Mouse (Mus musculus) spleen, adult 2 months (tissue): ENCODE measurements at regions not wholly inside any gene's neighbourhood (a gene's known extent, or its start where the extent isn't known, plus 50 kb on each side); places are given as distances from the start of the nearest gene placed in this dataset.

Experiments used
- CTCF ChIP-seq: fragments of 200-500 bp; IDR thresholded peaks from 2 replicates; pipeline ENCODE4 v1.5.1; 2011; ENCODE audit warnings: mild to moderate bottlenecking, inconsistent platforms; ENCODE audit not compliant: insufficient read depth, insufficient read length, insufficient replicate concordance; ENCODE audit errors: extremely low read depth
- POLR2A ChIP-seq: fragments of 200-500 bp; IDR thresholded peaks from 2 replicates; pipeline ENCODE4 v1.6.1; 2011; ENCODE audit warnings: low read depth, low read length, inconsistent platforms

DNA sequence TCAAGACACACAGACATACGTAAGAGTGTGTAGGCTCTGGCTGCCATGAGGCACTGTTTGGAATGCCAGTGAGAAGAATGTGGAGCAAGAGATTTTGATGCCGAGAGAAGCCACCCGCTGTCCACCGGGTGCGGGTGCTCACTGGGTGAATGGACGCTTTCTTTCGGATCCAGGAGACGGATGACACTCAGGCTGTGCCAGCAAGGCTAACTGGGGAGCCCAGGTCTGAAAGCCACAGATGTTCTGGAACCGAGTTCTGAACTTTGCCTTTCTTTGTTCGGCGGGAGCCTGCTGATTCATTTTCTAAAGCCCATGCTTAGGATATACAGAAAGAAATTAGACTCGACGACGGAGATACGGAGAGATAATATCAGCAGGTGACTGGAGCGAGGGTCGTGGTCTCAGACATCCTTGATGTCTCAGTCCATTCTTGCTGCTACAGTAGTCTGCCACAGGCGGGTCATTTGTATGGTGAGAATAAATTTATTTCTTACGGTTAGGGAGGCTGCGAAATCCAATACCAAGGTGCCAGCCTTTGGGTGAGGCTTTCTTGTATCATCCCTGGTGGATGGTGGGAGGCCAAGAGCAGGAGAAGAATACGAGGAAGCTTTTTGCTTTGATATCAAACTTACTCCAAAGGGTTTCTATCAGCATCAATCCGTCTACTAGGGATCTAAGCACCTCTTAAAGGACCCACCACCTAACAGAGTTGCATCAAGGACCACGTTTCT is 80.4 kb upstream of the Cpm start:
- no peak for TF ChIP-seq CTCF
- no peak for TF ChIP-seq POLR2A
